ENCODE assay signal across 8 mouse cellular contexts in genomic region chr14:28377519-28377918, GRCm38 (mm10).
"Had no signal": no experiment of that assay in that cellular context is flagged by ENCODE, and none has a peak within 500 bp of the region (broad histone marks: within the 10 kb centered on the region; RNA-seq: fewer than 3 reads in every experiment).

No protein-coding gene starts in this region.

- ATAC-seq: intestine, embryonic 16.5 days; midbrain, embryonic 15.5 days had no signal

- DNase-seq: kidney, adult 18-20 months; kidney, adult 9 months; kidney, postnatal 36 days; layer of hippocampus, postnatal 36 days; liver, embryonic 13.5 days; thymus, postnatal 25 days had no signal
